In the genomic region with DNA sequence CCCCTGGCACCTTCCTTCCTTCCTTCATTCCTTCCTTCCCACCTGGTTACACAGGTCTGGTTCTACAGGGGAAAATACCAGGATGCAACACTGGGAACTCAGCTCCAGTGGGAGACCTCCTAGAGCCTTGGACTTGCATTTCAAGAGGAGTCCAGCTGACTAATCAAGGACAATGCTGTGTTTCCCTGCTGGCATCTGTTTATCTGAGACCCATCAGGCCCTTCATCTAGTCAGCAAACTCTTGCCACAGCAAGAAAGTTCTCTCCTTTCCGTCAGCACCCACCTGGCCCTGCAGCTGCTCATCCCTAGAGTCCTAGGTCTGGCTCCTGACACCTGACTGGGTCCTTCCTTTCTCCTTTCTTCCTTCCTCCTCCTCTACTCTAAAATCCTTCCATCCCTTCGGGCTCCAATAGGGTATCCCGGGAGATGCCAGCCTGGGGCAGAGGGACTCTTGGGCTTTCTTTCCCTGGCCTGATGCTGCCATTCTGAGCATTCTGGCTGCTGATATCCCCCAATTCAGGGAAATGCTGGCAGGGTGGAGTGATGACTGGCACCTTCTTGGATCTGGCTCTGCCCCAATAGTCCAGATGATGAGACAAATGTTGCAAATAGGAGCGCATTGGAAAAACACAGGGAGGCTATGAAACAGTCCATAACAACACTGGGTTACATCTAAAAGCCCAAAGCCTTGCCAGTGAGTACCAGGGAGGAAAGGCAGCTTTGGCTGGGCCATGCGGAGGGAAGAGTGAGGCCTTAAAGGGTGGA, we compare ENCODE assay signal across 10 mouse cellular contexts. TPM values are rescaled to one million over a fixed set of nuclear protein-coding genes. Genes with fewer than 3 reads are reported as not detected.
A peak's percentile ranks its signal among the peaks of the same experiment; 100 is the strongest.
DNase-seq lines count a peak whose midpoint lies in the region; ATAC-seq and TF ChIP-seq lines count a peak whose summit lies in the region.
"Had no signal": no experiment of that assay in that cellular context is flagged by ENCODE, and none has a peak within 500 bp of the region (broad histone marks: within the 10 kb centered on the region; RNA-seq: fewer than 3 reads in every experiment).

No protein-coding gene starts in this region.

- WGBS in forebrain, embryonic 15.5 days = 54% methylated on average over 5 of the region's 5 CpGs
- 88% methylated on average over 5 of the region's 5 CpGs for WGBS in forebrain, embryonic 10.5 days
- 88% methylated on average over 5 of the region's 5 CpGs for WGBS in midbrain, embryonic 16.5 days
- 87% methylated on average over 5 of the region's 5 CpGs for WGBS in midbrain, embryonic 10.5 days
- 82% methylated on average over 5 of the region's 5 CpGs for WGBS in stomach, postnatal 0 days

- ATAC-seq in forebrain, embryonic 15.5 days (replicated peaks) = peak; percentile 32
- no peak for ATAC-seq in midbrain, embryonic 16.5 days
- no peak for ATAC-seq in stomach, postnatal 0 days (ENCODE audit: low FRiP score, low TSS enrichment)

- TF ChIP-seq EP300 in stomach, postnatal 0 days (optimal IDR thresholded peaks at IDR 0.05) = no peak

- no peak overlapping the region for H3K4me3 ChIP-seq in forebrain, embryonic 15.5 days
- H3K4me3 ChIP-seq in forebrain, embryonic 10.5 days = no peak overlapping the region
- H3K4me3 ChIP-seq in midbrain, embryonic 16.5 days (ENCODE audit: low read depth, low read length) = no peak overlapping the region
- H3K4me3 ChIP-seq in midbrain, embryonic 10.5 days = no peak overlapping the region
- H3K4me3 ChIP-seq in stomach, postnatal 0 days (ENCODE audit: low read depth, low read length) = peak overlapping the region; percentile 77

- H3K36me3 ChIP-seq in forebrain, embryonic 15.5 days = no peaks in the 10 kb centered on the region
- H3K36me3 ChIP-seq in forebrain, embryonic 10.5 days (replicated peaks) = peaks cover 13% of the 10 kb centered on the region
- H3K36me3 ChIP-seq in midbrain, embryonic 16.5 days (ENCODE audit: control insufficient read depth, insufficient read depth, low read length) = no peaks in the 10 kb centered on the region
- peaks cover 17% of the 10 kb centered on the region for H3K36me3 ChIP-seq in midbrain, embryonic 10.5 days
- H3K36me3 ChIP-seq in stomach, postnatal 0 days (ENCODE audit: control insufficient read depth, insufficient read depth, low read length) = peaks cover 10% of the 10 kb centered on the region

- peak overlapping the region; percentile 82 for H3K27ac ChIP-seq in forebrain, embryonic 15.5 days (replicated peaks)
- H3K27ac ChIP-seq in forebrain, embryonic 10.5 days = no peak overlapping the region
- no peak overlapping the region for H3K27ac ChIP-seq in midbrain, embryonic 16.5 days (ENCODE audit: low read length)
- H3K27ac ChIP-seq in midbrain, embryonic 10.5 days (replicated peaks) = no peak overlapping the region; the same call in 1 of the 2 replicates
- H3K27ac ChIP-seq in stomach, postnatal 0 days (replicated peaks) = no peak overlapping the region

- no peaks in the 10 kb centered on the region for H3K9me3 ChIP-seq in forebrain, embryonic 15.5 days
- H3K9me3 ChIP-seq in forebrain, embryonic 10.5 days = no peaks in the 10 kb centered on the region
- H3K9me3 ChIP-seq in midbrain, embryonic 16.5 days (replicated peaks; ENCODE audit: control insufficient read depth, low read length, poor library complexity, severe bottlenecking) = no peaks in the 10 kb centered on the region
- no peaks in the 10 kb centered on the region for H3K9me3 ChIP-seq in midbrain, embryonic 10.5 days (replicated peaks)
- no peaks in the 10 kb centered on the region for H3K9me3 ChIP-seq in stomach, postnatal 0 days (ENCODE audit: control insufficient read depth, low read length)

- peak overlapping the region; percentile 84 for H3K4me2 ChIP-seq in forebrain, embryonic 15.5 days (replicated peaks)
- H3K4me2 ChIP-seq in midbrain, embryonic 16.5 days (ENCODE audit: low read length) = peak overlapping the region; percentile 90; the same call in 1 of the 2 replicates
- H3K4me2 ChIP-seq in stomach, postnatal 0 days (replicated peaks; ENCODE audit: low read depth) = peak overlapping the region; percentile 89

- TF ChIP-seq CTCF in stomach, postnatal 0 days (IDR thresholded peaks at IDR 0.05; ENCODE audit: low read depth) = no peak

- H3K27me3 ChIP-seq in forebrain, embryonic 15.5 days = no peaks in the 10 kb centered on the region
- peaks cover 30% of the 10 kb centered on the region for H3K27me3 ChIP-seq in forebrain, embryonic 10.5 days (ENCODE audit: poor library complexity, severe bottlenecking)
- H3K27me3 ChIP-seq in midbrain, embryonic 16.5 days (ENCODE audit: control insufficient read depth, insufficient read depth, low read depth, low read length) = no peaks in the 10 kb centered on the region
- H3K27me3 ChIP-seq in midbrain, embryonic 10.5 days (ENCODE audit: low read depth, poor library complexity, severe bottlenecking) = peaks cover 20% of the 10 kb centered on the region
- no peaks in the 10 kb centered on the region for H3K27me3 ChIP-seq in stomach, postnatal 0 days (ENCODE audit: control insufficient read depth, insufficient read depth, low read length)

- peaks cover 41% of the 10 kb centered on the region for H3K4me1 ChIP-seq in forebrain, embryonic 15.5 days
- H3K4me1 ChIP-seq in forebrain, embryonic 10.5 days = peaks cover 41% of the 10 kb centered on the region
- peaks cover 19% of the 10 kb centered on the region for H3K4me1 ChIP-seq in midbrain, embryonic 16.5 days (ENCODE audit: control insufficient read depth, insufficient read depth, low read length)
- H3K4me1 ChIP-seq in midbrain, embryonic 10.5 days = peaks cover 48% of the 10 kb centered on the region
- H3K4me1 ChIP-seq in stomach, postnatal 0 days (replicated peaks; ENCODE audit: control insufficient read depth, insufficient read depth) = 0 out of 2 replicates have a peak, but pooled peaks cover 3% of the 10 kb centered on the region

- DNase-seq in forebrain, embryonic 10.5 days (ENCODE audit: extremely low spot score, low spot score) = no peak
- DNase-seq in midbrain, embryonic 10.5 days (ENCODE audit: low spot score) = no peak
- DNase-seq in layer of hippocampus, adult 18-20 months (ENCODE audit: low spot score in 2 of 2) = peak; percentile 77 to 88
- DNase-seq in stomach, postnatal 0 days (ENCODE audit: low spot score) = no peak
- DNase-seq in gastrocnemius, postnatal 4 days (ENCODE audit: low spot score in 2 of 2) = no peak
- no peak for DNase-seq in left cerebral cortex, adult 18-20 months (ENCODE audit: low spot score in 2 of 2)
- DNase-seq: lung, postnatal 36 days; right cerebral cortex, postnatal 14 days had no signal

- H3K9ac ChIP-seq in forebrain, embryonic 15.5 days (replicated peaks) = peak overlapping the region; percentile 4; the same call in 1 of the 2 replicates
- 0 out of 2 replicates have a peak overlapping the region, but pooled peaks have one; percentile 25 for H3K9ac ChIP-seq in midbrain, embryonic 16.5 days (ENCODE audit: low read depth, low read length)
- peak overlapping the region; percentile 89; the same call in 1 of the 2 replicates for H3K9ac ChIP-seq in stomach, postnatal 0 days (ENCODE audit: low read length)

RNA-seq across cellular contexts. Expression of a gene that starts 2.7 kb away (rescaled TPM):
- polyA plus RNA-seq in forebrain, embryonic 15.5 days (2015; fragmentation: Nextera tagmentation; extraction: Ambion mirVana) = 6.5 and 7.9 TPM in 2 replicates
- polyA plus RNA-seq in forebrain, embryonic 10.5 days (2016; fragmentation: Nextera tagmentation; extraction: Ambion mirVana) = 4.6 and 4.8 TPM in 2 replicates
- 6.0 and 6.3 TPM in 2 replicates for polyA plus RNA-seq in midbrain, embryonic 16.5 days (2015; fragmentation: Nextera tagmentation; extraction: Ambion mirVana)
- polyA plus RNA-seq in midbrain, embryonic 10.5 days (2016; fragmentation: Nextera tagmentation; extraction: Ambion mirVana) = 6.5 and 7.7 TPM in 2 replicates
- total RNA-seq in layer of hippocampus, adult 18-20 months (2021) = 10 to 100 TPM; 22.0 to 23.3 TPM
- polyA plus RNA-seq in stomach, postnatal 0 days (2015; fragmentation: Nextera tagmentation; extraction: Ambion mirVana) = 13.1 and 14.7 TPM in 2 replicates
- 10 to 100 TPM; 25.8 to 26.4 TPM for total RNA-seq in gastrocnemius, postnatal 4 days (2021)
- 10 to 100 TPM; 15.9 to 17.2 TPM for total RNA-seq in left cerebral cortex, adult 18-20 months (2021)

Comparison
In these comparisons a context has a peak if more than half of its experiments do, and no peak if none do; other contexts are left out.
1. H3K9ac ChIP-seq: peak in every context shown above with its lines; median percentile 89 in stomach, postnatal 0 days; 25 in midbrain, embryonic 16.5 days; 4 in forebrain, embryonic 15.5 days.
2. DNase-seq: peak in layer of hippocampus, adult 18-20 months (2 of 2); none in forebrain, embryonic 10.5 days (single experiment), midbrain, embryonic 10.5 days (single experiment), stomach, postnatal 0 days (single experiment), gastrocnemius, postnatal 4 days (0 of 2) and left cerebral cortex, adult 18-20 months (0 of 2).
3. Peak in every context shown above with its lines, with median percentiles within 50 percentile points of each other: H3K4me2 ChIP-seq.